Mouse (Mus musculus): Measurements from ENCODE around the gene Kcne1.

Gene Kcne1

GRCm38 (mm10) chr16:92302506-92302905 is 56.8 kb downstream of the Kcne1 start:
- no peak for DNase-seq

- no peak for DNase-seq
These were observed 57.3 kb downstream of the Kcne1 start for GRCm38 (mm10) chr16:92301989-92302388.

- peak; percentile 35 for DNase-seq
These were observed 57.9 kb downstream of the Kcne1 start for GRCm38 (mm10) chr16:92301412-92301806.

- peak; percentile 99 for DNase-seq
These were observed 58.4 kb downstream of the Kcne1 start, which contains the start of gene Smim11 for GRCm38 (mm10) chr16:92300649-92301411. TSS of gene Smim11 (plus strand) at chr16:92301286.
